Mouse (Mus musculus) erythroblast, embryonic 14.5 days (primary cell): ENCODE results near the gene Nit1. TPM values are rescaled to one million over a fixed set of nuclear protein-coding genes. Genes with fewer than 3 reads are reported as not detected.
A peak's percentile ranks its signal among the peaks of the same experiment; 100 is the strongest.

Experiments
- H3K27me3 ChIP-seq: 2 replicates; pipeline ENCODE4 v1.6.1; 2012; ENCODE audit warnings: inconsistent platforms; ENCODE audit not compliant: control insufficient read depth
- H3K36me3 ChIP-seq: 2 replicates; pipeline ENCODE4 v1.6.1; 2012; ENCODE audit warnings: mild to moderate bottlenecking, inconsistent platforms; ENCODE audit not compliant: control insufficient read depth
- H3K4me1 ChIP-seq: 2 replicates; pipeline ENCODE4 v1.6.1; 2012; ENCODE audit warnings: inconsistent platforms; ENCODE audit not compliant: control insufficient read depth
- H3K4me3 ChIP-seq: replicated peaks from 2 replicates; pipeline ENCODE3; 2012; ENCODE audit warnings: moderate library complexity, mild to moderate bottlenecking, inconsistent platforms
- H3K9me3 ChIP-seq: 2 replicates; pipeline ENCODE4 v1.6.1; 2012; ENCODE audit warnings: low read length, inconsistent platforms, mixed read lengths; ENCODE audit not compliant: control insufficient read depth
- GATA1 ChIP-seq: IDR thresholded peaks from 2 replicates; pipeline ENCODE4 v1.6.1; 2012; ENCODE audit warnings: low read length, inconsistent platforms, mixed read lengths
- TAL1 ChIP-seq: IDR thresholded peaks from 3 replicates; pipeline ENCODE4 v1.6.1; 2012; ENCODE audit warnings: low read length, inconsistent platforms, mixed read lengths
- polyA plus RNA-seq: library from polyadenylated mRNA; stranded (reverse); fragments of >175 nt; gene quantifications from 2 replicates; pipeline ENCODE4 v1.2.3, GENCODE M21; 2012

The Nit1 gene
- polyA plus RNA-seq, 1 experiment = 0.98 TPM

DNA sequence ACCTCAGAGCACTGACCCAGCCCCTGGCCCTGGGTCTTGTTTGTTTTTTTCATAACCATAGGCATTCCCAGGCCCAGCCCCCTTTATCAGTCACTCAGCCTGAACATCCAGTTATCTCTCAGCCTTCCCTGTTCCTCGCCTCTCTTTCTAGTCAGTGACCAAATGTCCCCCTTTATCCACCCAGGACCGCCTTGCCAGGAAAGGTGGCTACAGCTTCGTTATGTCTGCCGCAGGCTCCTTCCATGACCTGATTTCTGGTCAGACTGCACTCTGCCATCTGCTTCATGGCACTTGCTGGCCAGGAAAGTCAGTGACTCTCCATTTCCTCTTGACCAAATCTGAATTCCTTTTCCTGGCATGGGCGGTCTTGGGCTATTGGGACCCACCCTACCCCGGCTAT, 32.9 kb upstream of the Nit1 start:
- H3K4me1 ChIP-seq = peaks cover 9% of the 10 kb centered on the region
- H3K9me3 ChIP-seq = no peaks in the 10 kb centered on the region
- peaks cover 28% of the 10 kb centered on the region for H3K27me3 ChIP-seq
- TF ChIP-seq GATA1 (no peak), TAL1 (no peak)
- no peaks in the 10 kb centered on the region for H3K36me3 ChIP-seq
- H3K4me3 ChIP-seq = no peak overlapping the region

- Histone ChIP-seq H3K36me3 (no peaks in the 10 kb centered on the region), H3K4me3 (no peak overlapping the region), H3K4me1 (peaks cover 9% of the 10 kb centered on the region), H3K27me3 (peaks cover 27% of the 10 kb centered on the region), H3K9me3 (no peaks in the 10 kb centered on the region)
- TF ChIP-seq GATA1 (no peak), TAL1 (no peak)
Measured at GRCm38 (mm10) chr1:171375646-171376097, 30.2 kb upstream of the Nit1 start.

DNA sequence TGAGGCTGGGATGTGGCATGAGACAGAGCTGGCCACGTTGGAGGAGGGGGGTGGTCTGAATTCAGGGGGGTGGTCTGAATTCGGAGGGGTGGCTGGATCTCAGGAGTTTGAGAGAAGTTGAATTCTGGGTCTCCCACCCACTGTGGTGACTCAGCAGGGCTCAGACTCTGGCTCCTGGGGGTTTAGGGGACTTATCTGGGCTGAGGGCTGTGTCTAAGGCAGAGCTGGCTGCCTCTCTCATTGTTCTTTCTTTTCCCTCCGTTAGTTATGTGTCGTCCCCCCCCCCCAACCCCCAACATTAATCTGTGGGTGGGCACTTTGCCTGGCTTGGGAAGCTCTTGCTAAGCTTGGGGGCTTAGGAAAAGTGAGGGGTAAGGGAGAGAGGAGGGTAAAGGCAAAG, 28.5 kb upstream of the Nit1 start:
- peaks cover 7% of the 10 kb centered on the region for H3K4me1 ChIP-seq
- H3K36me3 ChIP-seq = no peaks in the 10 kb centered on the region
- no peaks in the 10 kb centered on the region for H3K9me3 ChIP-seq
- H3K4me3 ChIP-seq = no peak overlapping the region
- peaks cover 17% of the 10 kb centered on the region for H3K27me3 ChIP-seq
- TF ChIP-seq GATA1 (no peak), TAL1 (no peak)

- Histone ChIP-seq H3K36me3 (no peaks in the 10 kb centered on the region), H3K27me3 (peaks cover 17% of the 10 kb centered on the region), H3K9me3 (no peaks in the 10 kb centered on the region), H3K4me1 (peaks cover 7% of the 10 kb centered on the region), H3K4me3 (no peak overlapping the region)
- TF ChIP-seq GATA1 = no peak
- TF ChIP-seq TAL1 = no peak
Measured at GRCm38 (mm10) chr1:171372880-171373279, 27.4 kb upstream of the Nit1 start.

- no peaks in the 10 kb centered on the region for H3K9me3 ChIP-seq
- TF ChIP-seq GATA1 (no peak), TAL1 (no peak)
- H3K4me3 ChIP-seq = no peak within 1 kb of the TSS
- H3K27me3 ChIP-seq = peaks cover 15% of the 10 kb centered on the region
- H3K36me3 ChIP-seq = no peaks in the 10 kb centered on the region
- peaks cover 1% of the 10 kb centered on the region; the same call in 1 of the 2 replicates for H3K4me1 ChIP-seq
Measured at GRCm38 (mm10) chr1:171369845-171370556, 24.6 kb upstream of the Nit1 start, which contains the start of gene Nectin4. Gene Nectin4, plus strand, starts transcription at chr1:171370099.

GRCm38 (mm10) chr1:171365934-171366333, 20.5 kb upstream of the Nit1 start:
- Histone ChIP-seq H3K36me3 (no peaks in the 10 kb centered on the region), H3K4me3 (no peak overlapping the region), H3K9me3 (no peaks in the 10 kb centered on the region), H3K27me3 (peaks cover 7% of the 10 kb centered on the region), H3K4me1 (peaks cover 10% of the 10 kb centered on the region)
- TF ChIP-seq GATA1 (no peak), TAL1 (no peak)

GRCm38 (mm10) chr1:171361106-171362103, 16.0 kb upstream of the Nit1 start:
- Histone ChIP-seq H3K27me3 (no peaks in the 10 kb centered on the region), H3K9me3 (no peaks in the 10 kb centered on the region), H3K4me1 (peaks cover 40% of the 10 kb centered on the region), H3K36me3 (peaks cover 30% of the 10 kb centered on the region), H3K4me3 (peak overlapping the region; percentile 71)
- TF ChIP-seq TAL1 = no peak
- TF ChIP-seq GATA1 = no peak

DNA sequence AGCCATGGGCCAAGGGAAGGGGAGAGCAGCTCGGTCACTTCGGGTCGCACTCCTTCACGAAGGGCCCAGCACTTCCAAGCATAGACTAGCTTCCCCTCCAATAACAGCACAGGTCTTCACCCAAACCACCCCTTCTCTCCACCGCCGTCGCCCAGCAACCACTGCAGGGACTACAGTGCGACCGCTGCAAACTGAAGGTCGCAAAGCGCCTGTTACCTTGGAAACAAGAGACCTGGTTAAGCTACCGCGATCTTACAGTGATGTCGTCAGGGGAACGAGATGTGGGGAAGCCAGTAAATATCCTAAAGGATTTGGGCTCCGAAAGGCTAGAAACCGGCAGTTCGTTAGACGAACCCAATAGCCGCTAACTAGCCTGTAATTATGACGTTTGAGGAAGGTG, 15.2 kb upstream of the Nit1 start, which contains the start of gene Klhdc9:
Klhdc9 (minus strand) TSS at position 143 of the 400 bp plus-strand sequence.
- Histone ChIP-seq H3K4me3 (peak within 1 kb of the TSS; percentile 71), H3K36me3 (peaks cover 33% of the 10 kb centered on the region), H3K4me1 (peaks cover 40% of the 10 kb centered on the region), H3K27me3 (no peaks in the 10 kb centered on the region), H3K9me3 (no peaks in the 10 kb centered on the region)
- no peak for TF ChIP-seq TAL1
- no peak for TF ChIP-seq GATA1

GRCm38 (mm10) chr1:171360253-171360652, 14.8 kb upstream of the Nit1 start:
- H3K27me3 ChIP-seq = no peaks in the 10 kb centered on the region
- no peaks in the 10 kb centered on the region for H3K9me3 ChIP-seq
- TF ChIP-seq GATA1 (no peak), TAL1 (no peak)
- H3K4me1 ChIP-seq = peaks cover 40% of the 10 kb centered on the region
- H3K4me3 ChIP-seq = peak overlapping the region; percentile 71
- peaks cover 33% of the 10 kb centered on the region for H3K36me3 ChIP-seq
